Mouse (Mus musculus): ENCODE measurements around the gene Sec14l4. TPM values are rescaled to one million over a fixed set of nuclear protein-coding genes. Genes with fewer than 3 reads are reported as not detected.
"Not testable (repeated sequence)": the region's sequence is repeated elsewhere in the genome, so short reads cannot be mapped to it uniquely, and the experiment has no call there.

The Sec14l4 gene
- polyA plus RNA-seq, 1 experiment from 2014 or later = 0.52 TPM

GRCm38 (mm10) chr11:3997978-3998720 lies 33.1 kb upstream of the Sec14l4 start:
- Histone ChIP-seq H3K4me2 (replicated peaks) (peak overlapping the region; percentile 53), H3K4me1 (replicated peaks) (peaks cover 8% of the 10 kb centered on the region; the same call in 1 of the 2 replicates), H3K9ac (no peak overlapping the region), H3K9me3 (no peaks in the 10 kb centered on the region), H3K36me3 (peaks cover 10% of the 10 kb centered on the region; the same call in 1 of the 2 replicates), H3K27me3 (replicated peaks) (peaks cover 21% of the 10 kb centered on the region), H3K4me3 (replicated peaks) (peak overlapping the region; percentile 23), H3K27ac (no peak overlapping the region)
- WGBS = 16% methylated on average over 66 of the region's 66 CpGs
- peak; percentile 19; the same call in 1 of the 2 replicates for ATAC-seq

GRCm38 (mm10) chr11:3999547-3999946 lies 31.7 kb upstream of the Sec14l4 start:
- Histone ChIP-seq H3K4me3 (replicated peaks) (no peak overlapping the region), H3K4me1 (replicated peaks) (peaks cover 8% of the 10 kb centered on the region; the same call in 1 of the 2 replicates), H3K27ac (no peak overlapping the region), H3K27me3 (replicated peaks) (peaks cover 21% of the 10 kb centered on the region), H3K9me3 (no peaks in the 10 kb centered on the region), H3K9ac (no peak overlapping the region), H3K36me3 (peaks cover 10% of the 10 kb centered on the region; the same call in 1 of the 2 replicates), H3K4me2 (replicated peaks) (no peak overlapping the region)
- ATAC-seq = peak; percentile 83
- WGBS = 50% methylated on average over 5 of the region's 5 CpGs

- peaks cover 10% of the 10 kb centered on the region; the same call in 1 of the 2 replicates for H3K36me3 ChIP-seq
- WGBS = 7% methylated on average over 5 of the region's 5 CpGs
- no peak for ATAC-seq
Measured at GRCm38 (mm10) chr11:4001603-4002002, 29.7 kb upstream of the Sec14l4 start.

GRCm38 (mm10) chr11:4005220-4005805 lies 25.9 kb upstream of the Sec14l4 start:
- Histone ChIP-seq H3K9me3 (no peaks in the 10 kb centered on the region), H3K4me2 (replicated peaks) (no peak overlapping the region), H3K4me3 (replicated peaks) (no peak overlapping the region), H3K4me1 (replicated peaks) (no peaks in the 10 kb centered on the region), H3K9ac (no peak overlapping the region), H3K27ac (no peak overlapping the region), H3K36me3 (no peaks in the 10 kb centered on the region), H3K27me3 (replicated peaks) (peaks cover 5% of the 10 kb centered on the region; the same call in 1 of the 2 replicates)
- ATAC-seq = no peak
- WGBS = 58% methylated on average over 5 of the region's 5 CpGs

More at GRCm38 (mm10) chr11:4001603-4002002, 29.7 kb upstream of the Sec14l4 start:
- no peak overlapping the region for H3K4me3 ChIP-seq (replicated peaks)
- no peak overlapping the region for H3K4me2 ChIP-seq (replicated peaks)
- H3K4me1 ChIP-seq (replicated peaks) = peaks cover 8% of the 10 kb centered on the region; the same call in 1 of the 2 replicates
- H3K27ac ChIP-seq = no peak overlapping the region
- peaks cover 21% of the 10 kb centered on the region for H3K27me3 ChIP-seq (replicated peaks)
- no peak overlapping the region for H3K9ac ChIP-seq
- H3K9me3 ChIP-seq = no peaks in the 10 kb centered on the region

GRCm38 (mm10) chr11:4006462-4006861 lies 24.8 kb upstream of the Sec14l4 start:
- no peaks in the 10 kb centered on the region for H3K9me3 ChIP-seq
- H3K27me3 ChIP-seq (replicated peaks) = no peaks in the 10 kb centered on the region
- H3K36me3 ChIP-seq = no peaks in the 10 kb centered on the region
- no peak overlapping the region for H3K4me2 ChIP-seq (replicated peaks)
- ATAC-seq = no peak
- H3K4me1 ChIP-seq (replicated peaks) = no peaks in the 10 kb centered on the region
- H3K27ac ChIP-seq = no peak overlapping the region
- H3K9ac ChIP-seq = no peak overlapping the region
- 85% methylated on average over 3 of the region's 3 CpGs for WGBS
- no peak overlapping the region for H3K4me3 ChIP-seq (replicated peaks)

GRCm38 (mm10) chr11:4012616-4013015 lies 18.6 kb upstream of the Sec14l4 start:
- whole genome bisulfite sequencing = 71% methylated on average over 1 of the region's 1 CpGs
- no peak for ATAC-seq
- H3K27ac ChIP-seq = no peak overlapping the region
- no peaks in the 10 kb centered on the region for H3K27me3 ChIP-seq (replicated peaks)
- H3K4me3 ChIP-seq (replicated peaks) = no peak overlapping the region
- no peaks in the 10 kb centered on the region for H3K36me3 ChIP-seq
- no peak overlapping the region for H3K4me2 ChIP-seq (replicated peaks)
- no peak overlapping the region for H3K9ac ChIP-seq
- no peaks in the 10 kb centered on the region for H3K4me1 ChIP-seq (replicated peaks)
- no peaks in the 10 kb centered on the region for H3K9me3 ChIP-seq

DNA sequence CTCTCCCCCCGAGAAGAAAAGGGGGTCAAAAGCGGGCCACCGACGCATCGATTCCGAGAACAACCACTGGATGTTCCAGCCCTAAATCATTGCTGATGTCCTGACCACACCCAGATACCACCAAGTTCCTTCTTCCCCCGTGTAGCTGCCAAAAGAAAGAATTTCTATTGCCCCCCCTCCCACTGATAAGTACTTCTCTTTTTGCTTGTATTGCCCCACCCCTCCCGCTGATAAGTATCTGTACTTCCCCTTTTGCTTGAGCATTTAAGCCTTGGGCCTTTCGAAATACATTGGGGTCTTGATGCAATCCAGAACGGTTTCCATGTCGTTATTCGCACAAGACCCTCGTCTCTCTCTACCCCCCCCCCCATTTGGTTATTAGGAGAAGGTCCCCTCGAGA lies 15.5 kb upstream of the Sec14l4 start:
- H3K27me3 ChIP-seq (replicated peaks); H3K9me3 ChIP-seq; H3K4me3 ChIP-seq (replicated peaks); H3K9ac ChIP-seq; H3K27ac ChIP-seq; H3K36me3 ChIP-seq; ATAC-seq; H3K4me2 ChIP-seq (replicated peaks); H3K4me1 ChIP-seq (replicated peaks): not testable (repeated sequence)
- 83% methylated on average over 14 of the region's 14 CpGs for WGBS

DNA sequence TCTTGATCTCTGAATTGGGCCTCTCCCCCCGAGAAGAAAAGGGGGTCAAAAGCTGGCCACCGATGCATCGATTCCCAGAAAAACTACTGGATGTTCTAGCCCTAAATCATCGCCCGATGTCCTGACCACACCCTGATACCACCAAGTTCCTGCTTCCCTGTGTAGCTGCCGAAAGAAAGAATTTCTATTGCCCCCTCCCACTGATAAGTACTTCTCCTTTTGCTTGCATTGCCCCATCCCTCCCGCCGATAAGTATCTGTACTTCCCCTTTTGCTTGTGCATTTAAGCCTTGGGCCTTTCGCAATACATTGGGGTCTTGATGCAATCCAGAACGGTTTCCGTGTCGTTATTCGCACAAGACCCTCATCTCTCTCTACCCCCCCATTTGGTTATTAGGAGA lies 9.2 kb upstream of the Sec14l4 start:
- not testable (repeated sequence) for ATAC-seq; H3K27ac ChIP-seq; H3K9ac ChIP-seq; H3K4me2 ChIP-seq (replicated peaks); H3K36me3 ChIP-seq; H3K4me3 ChIP-seq (replicated peaks); H3K4me1 ChIP-seq (replicated peaks); H3K9me3 ChIP-seq; H3K27me3 ChIP-seq (replicated peaks)
- 81% methylated on average over 13 of the region's 13 CpGs for WGBS

- 59% methylated on average over 2 of the region's 2 CpGs for WGBS
- Histone ChIP-seq H3K27me3 (replicated peaks) (no peaks in the 10 kb centered on the region), H3K36me3 (no peaks in the 10 kb centered on the region), H3K4me1 (replicated peaks) (no peaks in the 10 kb centered on the region), H3K4me2 (replicated peaks) (no peak overlapping the region), H3K9ac (no peak overlapping the region), H3K27ac (no peak overlapping the region), H3K9me3 (no peaks in the 10 kb centered on the region), H3K4me3 (replicated peaks) (no peak overlapping the region)
- ATAC-seq = no peak
Measured at GRCm38 (mm10) chr11:4023321-4023720, 7.9 kb upstream of the Sec14l4 start.

DNA sequence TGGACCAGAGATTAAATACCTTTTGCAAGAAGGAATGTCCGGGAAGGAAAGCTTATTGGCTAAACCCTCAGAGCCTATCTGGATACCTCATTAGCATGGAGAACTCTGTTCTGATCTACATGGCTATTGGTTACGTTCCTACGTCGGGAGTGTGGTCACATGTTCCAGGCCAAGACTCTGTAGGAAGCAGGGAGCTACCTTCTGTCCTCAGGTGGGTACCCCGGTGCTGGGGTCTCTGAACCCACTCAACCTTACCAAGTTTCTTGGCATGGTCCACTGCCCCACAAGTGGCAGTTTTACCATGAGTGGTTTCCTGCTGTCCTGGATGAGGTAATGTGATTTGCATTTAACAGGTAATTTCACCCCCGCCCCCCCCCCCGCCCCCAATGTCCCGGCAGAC lies 4.2 kb upstream of the Sec14l4 start:
- no peaks in the 10 kb centered on the region for H3K4me1 ChIP-seq (replicated peaks)
- no peaks in the 10 kb centered on the region; the same call in 1 of the 2 replicates for H3K27me3 ChIP-seq (replicated peaks)
- H3K4me3 ChIP-seq (replicated peaks) = no peak overlapping the region
- no peak overlapping the region for H3K27ac ChIP-seq
- no peaks in the 10 kb centered on the region for H3K9me3 ChIP-seq
- no peak overlapping the region for H3K4me2 ChIP-seq (replicated peaks)
- H3K9ac ChIP-seq = no peak overlapping the region
- H3K36me3 ChIP-seq = no peaks in the 10 kb centered on the region
- 70% methylated on average over 8 of the region's 8 CpGs for WGBS
- no peak for ATAC-seq

DNA sequence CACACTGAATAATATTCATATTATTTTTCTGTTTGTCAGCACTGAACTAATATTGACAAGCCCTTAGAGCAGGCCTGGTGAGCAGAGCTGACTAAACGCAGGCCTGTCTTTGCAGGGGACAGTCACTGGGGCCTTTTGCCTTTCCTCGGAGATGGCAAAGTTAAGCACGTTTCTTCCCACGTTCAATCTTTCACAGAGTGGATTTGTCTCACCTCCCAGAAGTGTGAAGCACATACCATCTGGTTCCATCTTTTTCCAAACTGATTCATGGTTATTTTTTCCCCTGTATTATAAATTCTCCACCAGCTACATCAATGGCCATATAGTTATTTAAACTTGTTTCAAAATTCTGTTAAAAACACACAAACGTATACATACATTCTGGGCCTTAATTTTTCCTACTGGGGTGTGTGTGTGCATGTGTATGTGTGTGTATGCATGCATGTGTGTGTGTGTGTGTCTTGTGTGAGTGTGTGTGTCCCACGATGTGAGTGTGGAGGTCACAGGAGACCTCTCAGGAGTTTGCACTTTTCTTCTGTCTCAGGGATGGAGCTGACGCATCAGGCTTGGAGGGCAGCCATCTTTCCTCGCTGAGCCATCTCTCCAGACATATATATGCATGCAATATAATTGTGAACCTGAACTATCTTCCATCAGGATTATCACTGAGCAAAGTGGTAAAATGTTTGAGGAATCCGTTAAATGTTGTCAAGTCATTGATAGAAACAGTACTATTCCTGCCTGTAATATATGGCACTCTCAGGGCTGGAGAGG lies 3.5 kb upstream of the Sec14l4 start:
- H3K9ac ChIP-seq = no peak overlapping the region
- WGBS = 71% methylated on average over 9 of the region's 9 CpGs
- no peak overlapping the region for H3K4me2 ChIP-seq (replicated peaks)
- no peak for ATAC-seq
- no peaks in the 10 kb centered on the region for H3K9me3 ChIP-seq
- no peak overlapping the region for H3K4me3 ChIP-seq (replicated peaks)
- no peak overlapping the region for H3K27ac ChIP-seq
- H3K27me3 ChIP-seq (replicated peaks) = no peaks in the 10 kb centered on the region; the same call in 1 of the 2 replicates
- no peaks in the 10 kb centered on the region for H3K4me1 ChIP-seq (replicated peaks)
- no peaks in the 10 kb centered on the region for H3K36me3 ChIP-seq

DNA sequence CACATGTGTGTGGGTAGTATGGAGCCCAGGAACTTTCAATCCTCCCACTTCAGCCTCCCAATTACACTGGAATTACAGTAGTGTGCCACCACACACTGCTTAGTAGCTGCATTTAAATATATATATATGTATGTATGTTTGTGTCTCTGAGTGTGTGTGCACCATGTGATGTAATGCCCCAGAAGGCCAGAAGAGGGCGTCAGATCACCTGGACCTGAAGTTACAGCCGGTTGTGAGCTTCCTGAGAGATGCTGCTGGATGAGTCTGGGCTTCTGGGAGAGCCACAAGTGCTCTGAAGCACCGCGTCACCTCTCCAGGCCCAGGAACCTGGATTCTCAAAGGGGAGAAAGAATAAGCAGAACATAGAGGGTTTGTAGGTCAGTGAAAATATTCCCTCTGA lies 1.9 kb upstream of the Sec14l4 start:
- Histone ChIP-seq H3K9me3 (no peaks in the 10 kb centered on the region), H3K4me2 (replicated peaks) (no peak overlapping the region), H3K4me1 (replicated peaks) (no peaks in the 10 kb centered on the region), H3K27me3 (replicated peaks) (no peaks in the 10 kb centered on the region; the same call in 1 of the 2 replicates), H3K4me3 (replicated peaks) (no peak overlapping the region), H3K9ac (no peak overlapping the region), H3K27ac (no peak overlapping the region), H3K36me3 (no peaks in the 10 kb centered on the region)
- 63% methylated on average over 4 of the region's 4 CpGs for WGBS
- ATAC-seq = no peak

Measured in intestine, embryonic 15.5 days (tissue).